In genomic region chr8:22209012-22209411, GRCm38 (mm10) we compare ENCODE assay signal across 10 mouse cellular contexts. TPM values are rescaled to one million over a fixed set of nuclear protein-coding genes. Genes with fewer than 3 reads are reported as not detected.
A peak's percentile ranks its signal among the peaks of the same experiment; 100 is the strongest.
DNase-seq lines count a peak whose midpoint lies in the region; ATAC-seq lines count a peak whose summit lies in the region.
"Had no signal": no experiment of that assay in that cellular context is flagged by ENCODE, and none has a peak within 500 bp of the region (broad histone marks: within the 10 kb centered on the region; RNA-seq: fewer than 3 reads in every experiment).

No protein-coding gene starts in this region.

- peak; percentile 88 to 94 for ATAC-seq in hematopoietic stem cell, adult 5-6 weeks (replicated peaks in 1 of 2; ENCODE audit: insufficient read depth in 1 of 2, low FRiP score in 2 of 2, low TSS enrichment in 1 of 2, low read depth in 1 of 2, poor library complexity in 2 of 2, severe bottlenecking in 2 of 2)
- ATAC-seq in lung, embryonic 16.5 days (ENCODE audit: low read depth): peak; percentile 87
- ATAC-seq: forebrain, embryonic 16.5 days had no signal

- H3K27ac ChIP-seq in lung, embryonic 16.5 days (ENCODE audit: low read length): peak overlapping the region; percentile 70

- no peak overlapping the region for H3K9ac ChIP-seq in lung, embryonic 16.5 days (ENCODE audit: low read length)
- H3K9ac ChIP-seq: neural tube, embryonic 13.5 days had no signal

- DNase-seq in MEL-GATA-1-ER (ENCODE audit: extremely low read depth, low read depth): peak; percentile 74
- peak; percentile 27 for DNase-seq in c-Kit-positive CD71-positive TER-119-positive erythroid progenitor cells, embryonic 14.5 days (ENCODE audit: low spot score)
- DNase-seq in left cerebral cortex, adult 11 months (ENCODE audit: low spot score): no peak
- DNase-seq in neural tube, embryonic 10.5 days (ENCODE audit: extremely low spot score, low spot score): no peak
- no peak for DNase-seq in cerebellum, adult 11 months
- DNase-seq: cerebellum, adult 9-11 months had no signal

- no peak overlapping the region for H3K4me3 ChIP-seq in lung, embryonic 16.5 days (ENCODE audit: low read length)
- H3K4me3 ChIP-seq: neural tube, embryonic 13.5 days had no signal

- H3K4me1 ChIP-seq in lung, embryonic 16.5 days (replicated peaks; ENCODE audit: control insufficient read depth, insufficient read depth, low read length): peaks cover 5% of the 10 kb centered on the region; the same call in 1 of the 2 replicates
- H3K4me1 ChIP-seq: neural tube, embryonic 13.5 days had no signal

- H3K4me2 ChIP-seq in lung, embryonic 16.5 days (ENCODE audit: low read depth, low read length): no peak overlapping the region
- H3K4me2 ChIP-seq: neural tube, embryonic 13.5 days had no signal

- H3K36me3 ChIP-seq in lung, embryonic 16.5 days (ENCODE audit: control insufficient read depth, insufficient read depth, low read length): peaks cover 21% of the 10 kb centered on the region

- no peaks in the 10 kb centered on the region for H3K9me3 ChIP-seq in lung, embryonic 16.5 days (ENCODE audit: control insufficient read depth, low read length)
- H3K9me3 ChIP-seq: neural tube, embryonic 13.5 days had no signal

- no peaks in the 10 kb centered on the region for H3K27me3 ChIP-seq in lung, embryonic 16.5 days (ENCODE audit: control insufficient read depth, insufficient read depth, low read depth, low read length)
- H3K27me3 ChIP-seq: neural tube, embryonic 13.5 days had no signal

- 11% methylated on average over 5 of the region's 5 CpGs for WGBS in lung, embryonic 16.5 days

RNA-seq across cellular contexts. Expression of gene Vps36, which starts 16.4 kb away (rescaled TPM):
- total RNA-seq in hematopoietic stem cell, adult 5-6 weeks (2017): 55.0 and 68.1 TPM in 2 replicates
- polyA plus RNA-seq in lung, embryonic 16.5 days (2015; fragmentation: Nextera tagmentation; extraction: Ambion mirVana): 47.0 and 47.3 TPM in 2 replicates

RNA-seq across cellular contexts. Expression of gene Thsd1, which starts 18.1 kb away (rescaled TPM):
- total RNA-seq in hematopoietic stem cell, adult 5-6 weeks (2017): 12.0 and 17.0 TPM in 2 replicates
- 34.4 and 35.0 TPM in 2 replicates for polyA plus RNA-seq in lung, embryonic 16.5 days (2015; fragmentation: Nextera tagmentation; extraction: Ambion mirVana)

RNA-seq across cellular contexts. Expression of gene Ckap2, which starts 23.4 kb away (rescaled TPM):
- 40.8 and 50.3 TPM in 2 replicates for total RNA-seq in hematopoietic stem cell, adult 5-6 weeks (2017)
- polyA plus RNA-seq in lung, embryonic 16.5 days (2015; fragmentation: Nextera tagmentation; extraction: Ambion mirVana): 55.0 and 55.5 TPM in 2 replicates

RNA-seq across cellular contexts. Expression of gene Nek3, which starts 42.8 kb away (rescaled TPM):
- total RNA-seq in hematopoietic stem cell, adult 5-6 weeks (2017): 3.7 and 5.1 TPM in 2 replicates
- 5.1 and 5.6 TPM in 2 replicates for polyA plus RNA-seq in lung, embryonic 16.5 days (2015; fragmentation: Nextera tagmentation; extraction: Ambion mirVana)

Comparison
In these comparisons a context has a peak if more than half of its experiments do, and no peak if none do; other contexts are left out.
1. DNase-seq: peak in MEL-GATA-1-ER (single experiment) and c-Kit-positive CD71-positive TER-119-positive erythroid progenitor cells, embryonic 14.5 days (single experiment); none in left cerebral cortex, adult 11 months (single experiment), neural tube, embryonic 10.5 days (single experiment) and cerebellum, adult 11 months (single experiment).